Mouse (Mus musculus) embryonic fibroblast, embryonic 13.5 days (primary cell): ENCODE measurements at regions not wholly inside any gene's neighbourhood (a gene's known extent, or its start where the extent isn't known, plus 50 kb on each side); places are given as distances from the start of the nearest gene placed in this dataset.

Experiments
- CTCF ChIP-seq: IDR thresholded peaks from 2 replicates; pipeline ENCODE4 v1.5.1; 2011; ENCODE audit warnings: mild to moderate bottlenecking, control low read depth, low read length, moderate library complexity, borderline replicate concordance; ENCODE audit not compliant: insufficient read depth
- POLR2A ChIP-seq: IDR thresholded peaks from 2 replicates; pipeline ENCODE4 v1.6.1; 2011; ENCODE audit warnings: low read depth, mild to moderate bottlenecking, control low read depth, low read length, moderate library complexity

GRCm38 (mm10) chr6:135584782-135585181 is 222.4 kb downstream of the Emp1 start:
- no peak for TF ChIP-seq CTCF
- no peak for TF ChIP-seq POLR2A
